In genomic region chr11:117384897-117385296, GRCm38 (mm10) we compare ENCODE assay signal across 8 mouse cellular contexts.
DNase-seq lines count a peak whose midpoint lies in the region.

No protein-coding gene starts in this region.

- peak; percentile 93 for DNase-seq in adrenal gland, adult 18-20 months (ENCODE audit: low spot score in 2 of 2)
- peak; percentile 87 for DNase-seq in embryo, embryonic 10 days (ENCODE audit: low spot score)
- peak; percentile 87 for DNase-seq in gastrocnemius, postnatal 14 days
- DNase-seq in induced T-regulatory cell, adult 2 months (ENCODE audit: low read depth) = peak; percentile 87
- peak; percentile 83 to 98 for DNase-seq in left cerebral cortex, adult 8-10 months (ENCODE audit: low spot score in 2 of 2)
- peak; percentile 94 for DNase-seq in mesoderm, embryonic 11.5 days (ENCODE audit: low read depth, low spot score)
- peak; percentile 89 for DNase-seq in right cerebral cortex, postnatal 25 days
- peak; percentile 82 to 89 for DNase-seq in urinary bladder, postnatal 36 days (ENCODE audit: low spot score in 2 of 2)

- intact Hi-C loops in gastrocnemius, postnatal 14 days (cut with DNase I; ENCODE audit: low total_unique reads) = loop anchor here (10.0 kb wide), 1 partner anchor 270 kb away; the partner anchor contains the start of gene Tnrc6c

Comparison
In these comparisons a context has a peak if more than half of its experiments do, and no peak if none do; other contexts are left out.
1. Peak in every context shown above with its lines: DNase-seq.